Mouse (Mus musculus): ENCODE results near the gene Klhl35.

Gene Klhl35

GRCm38 (mm10) chr7:99465811-99466210 is at the start of gene Klhl35:
Gene Klhl35 (plus strand): TSS chr7:99466004.
- no peak for DNase-seq (ENCODE audit: low read depth)

GRCm38 (mm10) chr7:99419311-99419710 is 46.5 kb upstream of the Klhl35 start:
- no peak for DNase-seq (ENCODE audit: low read depth)

GRCm38 (mm10) chr7:99421006-99421405 is 44.8 kb upstream of the Klhl35 start:
- DNase-seq (ENCODE audit: low read depth) = no peak

- DNase-seq (ENCODE audit: low read depth) = no peak
These were observed 41.2 kb upstream of the Klhl35 start for GRCm38 (mm10) chr7:99424538-99425155.

- no peak for DNase-seq (ENCODE audit: low read depth)
These were observed 40.1 kb upstream of the Klhl35 start for GRCm38 (mm10) chr7:99425706-99426105.

- DNase-seq (ENCODE audit: low read depth) = no peak
These were observed 38.8 kb upstream of the Klhl35 start for GRCm38 (mm10) chr7:99427031-99427430.

GRCm38 (mm10) chr7:99427987-99428386 is 37.8 kb upstream of the Klhl35 start:
- no peak for DNase-seq (ENCODE audit: low read depth)

GRCm38 (mm10) chr7:99428836-99429235 is 37.0 kb upstream of the Klhl35 start:
- DNase-seq (ENCODE audit: low read depth) = no peak

- no peak for DNase-seq (ENCODE audit: low read depth)
These were observed 36.0 kb upstream of the Klhl35 start for GRCm38 (mm10) chr7:99429786-99430185.

- no peak for DNase-seq (ENCODE audit: low read depth)
These were observed 35.6 kb upstream of the Klhl35 start for GRCm38 (mm10) chr7:99430246-99430645.

GRCm38 (mm10) chr7:99432248-99432647 is 33.6 kb upstream of the Klhl35 start:
- DNase-seq (ENCODE audit: low read depth) = peak; percentile 53

- no peak for DNase-seq (ENCODE audit: low read depth)
These were observed 32.9 kb upstream of the Klhl35 start for GRCm38 (mm10) chr7:99432863-99433262.

- no peak for DNase-seq (ENCODE audit: low read depth)
These were observed 31.0 kb upstream of the Klhl35 start for GRCm38 (mm10) chr7:99434672-99435250.

GRCm38 (mm10) chr7:99436530-99436929 is 29.3 kb upstream of the Klhl35 start:
- DNase-seq (ENCODE audit: low read depth) = no peak

- DNase-seq (ENCODE audit: low read depth) = no peak
These were observed 26.9 kb upstream of the Klhl35 start for GRCm38 (mm10) chr7:99438881-99439280.

GRCm38 (mm10) chr7:99441534-99442072 is 24.2 kb upstream of the Klhl35 start:
- peak; percentile 38 for DNase-seq (ENCODE audit: low read depth)

GRCm38 (mm10) chr7:99443164-99443563 is 22.6 kb upstream of the Klhl35 start:
- no peak for DNase-seq (ENCODE audit: low read depth)

GRCm38 (mm10) chr7:99444012-99444411 is 21.8 kb upstream of the Klhl35 start:
- no peak for DNase-seq (ENCODE audit: low read depth)

GRCm38 (mm10) chr7:99445833-99446232 is 20.0 kb upstream of the Klhl35 start:
- DNase-seq (ENCODE audit: low read depth) = no peak

- no peak for DNase-seq (ENCODE audit: low read depth)
These were observed 18.5 kb upstream of the Klhl35 start for GRCm38 (mm10) chr7:99447323-99447722.

GRCm38 (mm10) chr7:99448619-99449018 is 17.2 kb upstream of the Klhl35 start:
- DNase-seq (ENCODE audit: low read depth) = no peak

- no peak for DNase-seq (ENCODE audit: low read depth)
These were observed 16.7 kb upstream of the Klhl35 start for GRCm38 (mm10) chr7:99449063-99449462.

GRCm38 (mm10) chr7:99449751-99450150 is 16.1 kb upstream of the Klhl35 start:
- no peak for DNase-seq (ENCODE audit: low read depth)

GRCm38 (mm10) chr7:99450703-99451102 is 15.1 kb upstream of the Klhl35 start:
- no peak for DNase-seq (ENCODE audit: low read depth)

Measured in fibroblast of lung, adult 2 months (primary cell).